In the genomic region with DNA sequence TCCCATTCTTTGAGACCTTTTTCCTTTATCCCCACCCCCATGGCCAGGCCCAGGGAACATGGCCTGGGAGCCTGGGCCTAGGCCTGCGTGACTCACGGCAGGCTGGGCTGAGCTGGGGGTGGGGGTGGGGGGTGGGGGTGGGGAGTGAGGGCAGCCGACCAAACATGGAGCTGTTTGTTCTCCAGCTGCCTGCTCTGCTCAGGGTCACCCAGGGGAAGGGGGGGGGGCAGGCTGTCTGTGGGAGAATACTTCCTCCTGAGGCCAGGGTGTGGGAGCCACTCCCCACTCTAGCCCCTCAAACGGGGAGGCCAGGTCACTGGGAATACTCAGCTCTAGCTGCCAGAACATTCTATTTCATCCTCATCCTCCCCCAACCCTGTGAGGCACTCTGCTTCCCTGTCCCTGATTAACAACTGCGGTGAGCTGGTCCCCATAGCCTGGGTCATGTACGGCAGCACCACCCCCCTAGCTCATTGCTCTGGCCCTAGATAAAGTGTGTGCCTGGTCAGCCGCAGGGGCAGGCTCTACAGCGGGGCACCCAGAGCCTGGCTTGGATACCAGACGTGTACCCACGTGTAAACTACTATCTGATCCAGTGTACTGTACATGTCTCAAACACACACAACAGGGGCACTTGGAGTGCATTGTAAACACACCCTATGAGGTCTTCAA, we compare ENCODE assay signal across 9 mouse cellular contexts. TPM values are rescaled to one million over a fixed set of nuclear protein-coding genes. Genes with fewer than 3 reads are reported as not detected.
DNase-seq lines count a peak whose midpoint lies in the region; ATAC-seq and TF ChIP-seq lines count a peak whose summit lies in the region.
"Had no signal": no experiment of that assay in that cellular context is flagged by ENCODE, and none has a peak within 500 bp of the region (broad histone marks: within the 10 kb centered on the region; RNA-seq: fewer than 3 reads in every experiment).

No protein-coding gene starts in this region.

- H3K27ac ChIP-seq in heart, embryonic 15.5 days, result peak overlapping the region; percentile 48
- no peak overlapping the region for H3K27ac ChIP-seq in liver, embryonic 15.5 days (replicated peaks)
- no peak overlapping the region for H3K27ac ChIP-seq in thymus, adult 2 months (ENCODE audit: control insufficient read depth, insufficient read depth, low read length)

- no peak overlapping the region for H3K4me2 ChIP-seq in heart, embryonic 15.5 days
- H3K4me2 ChIP-seq in liver, embryonic 15.5 days, result no peak overlapping the region

- peaks cover 13% of the 10 kb centered on the region for H3K27me3 ChIP-seq in E14TG2a.4 (ENCODE audit: insufficient read depth, low read length)
- H3K27me3 ChIP-seq in heart, embryonic 15.5 days, result no peaks in the 10 kb centered on the region
- no peaks in the 10 kb centered on the region for H3K27me3 ChIP-seq in liver, embryonic 15.5 days
- no peaks in the 10 kb centered on the region for H3K27me3 ChIP-seq in thymus, adult 2 months (ENCODE audit: control insufficient read depth, insufficient read depth, low read length)

- H3K4me1 ChIP-seq in E14TG2a.4 (replicated peaks; ENCODE audit: low read depth, low read length), result peaks cover 47% of the 10 kb centered on the region
- H3K4me1 ChIP-seq in heart, embryonic 15.5 days (replicated peaks), result peaks cover 56% of the 10 kb centered on the region
- H3K4me1 ChIP-seq in liver, embryonic 15.5 days (replicated peaks), result peaks cover 12% of the 10 kb centered on the region
- H3K4me1 ChIP-seq in thymus, adult 2 months (replicated peaks; ENCODE audit: control insufficient read depth, insufficient read depth, low read length), result no peaks in the 10 kb centered on the region

- H3K36me3 ChIP-seq in E14TG2a.4 (ENCODE audit: insufficient read depth, low read length), result no peaks in the 10 kb centered on the region
- no peaks in the 10 kb centered on the region for H3K36me3 ChIP-seq in heart, embryonic 15.5 days
- no peaks in the 10 kb centered on the region for H3K36me3 ChIP-seq in liver, embryonic 15.5 days (replicated peaks)
- no peaks in the 10 kb centered on the region for H3K36me3 ChIP-seq in thymus, adult 2 months (ENCODE audit: control insufficient read depth, insufficient read depth, low read length)

- 0 out of 2 replicates have a peak overlapping the region, but pooled peaks have one; percentile 0 for H3K4me3 ChIP-seq in E14TG2a.4 (replicated peaks; ENCODE audit: low read length)
- H3K4me3 ChIP-seq in heart, embryonic 15.5 days, result no peak overlapping the region
- no peak overlapping the region for H3K4me3 ChIP-seq in liver, embryonic 15.5 days (replicated peaks)
- no peak overlapping the region for H3K4me3 ChIP-seq in thymus, adult 2 months (ENCODE audit: control insufficient read depth, insufficient read depth, low read length)

- 0 out of 2 replicates have a peak overlapping the region, but pooled peaks have one; percentile 5 for H3K9ac ChIP-seq in heart, embryonic 15.5 days
- no peak overlapping the region for H3K9ac ChIP-seq in liver, embryonic 15.5 days

- peak; percentile 25 for ATAC-seq in heart, embryonic 15.5 days (replicated peaks; ENCODE audit: insufficient number of reproducible peaks, insufficient read depth, low FRiP score, low read depth)
- peak; percentile 61; the same call in 1 of the 2 replicates for ATAC-seq in liver, embryonic 15.5 days (ENCODE audit: insufficient read depth)
- ATAC-seq in activated CD4-positive, CD25-positive, alpha-beta regulatory T cell, adult 4 months, result no peak
- ATAC-seq in frontal cortex, adult (ENCODE audit: low TSS enrichment), result no peak

- TF ChIP-seq POLR2A in thymus, adult 2 months (IDR thresholded peaks at IDR 0.05; ENCODE audit: control insufficient read depth, extremely low read depth, insufficient read depth, low read length, poor library complexity), result no peak

- 7% methylated on average over 9 of the region's 10 CpGs for WGBS in heart, embryonic 15.5 days
- WGBS in liver, embryonic 15.5 days (ENCODE audit: insufficient replicate concordance), result 10% methylated on average over 10 of the region's 10 CpGs
- 18% methylated on average over 10 of the region's 10 CpGs for WGBS in thymus, adult 2 months

- TF ChIP-seq CTCF in E14TG2a.4 (conservative IDR thresholded peaks at IDR 0.05; ENCODE audit: low read length), result no peak
- no peak for TF ChIP-seq CTCF in thymus, adult 2 months (IDR thresholded peaks at IDR 0.05; ENCODE audit: borderline replicate concordance, control insufficient read depth, extremely low read depth, insufficient read depth, low read length, poor library complexity)

- no peaks in the 10 kb centered on the region for H3K9me3 ChIP-seq in E14TG2a.4 (ENCODE audit: low read length)
- no peaks in the 10 kb centered on the region for H3K9me3 ChIP-seq in heart, embryonic 15.5 days (replicated peaks)
- H3K9me3 ChIP-seq in liver, embryonic 15.5 days (replicated peaks), result no peaks in the 10 kb centered on the region

- DNase-seq in adrenal gland, adult 2 months, result peak; percentile 73
- DNase-seq in adrenal gland, postnatal 4 days (ENCODE audit: low spot score in 2 of 2), result no peak
- no peak for DNase-seq in thymus, adult 2 months

RNA-seq across cellular contexts. Expression of a gene that starts 28.2 kb away (rescaled TPM):
- 10 to 100 TPM; 77.1 to 96.1 TPM for total RNA-seq in adrenal gland, adult 2 months (2021)
- polyA plus RNA-seq in adrenal gland, adult 2 months (2012; rRNA removed), result 163 and 202 TPM in 2 replicates
- 10 to 100 TPM; 64.1 to 65.3 TPM for total RNA-seq in adrenal gland, postnatal 4 days (2021)
- 5.5 and 6.5 TPM in 2 replicates for polyA plus RNA-seq in heart, embryonic 15.5 days (2015; fragmentation: Nextera tagmentation; extraction: Ambion mirVana)
- 0.24 and 0.36 TPM in 2 replicates for polyA plus RNA-seq in liver, embryonic 15.5 days (2015; fragmentation: Nextera tagmentation; extraction: Ambion mirVana)
- polyA plus RNA-seq in thymus, adult 2 months (2012; rRNA removed), result 1.5 and 4.3 TPM in 2 replicates
- not detected for polyA plus RNA-seq in activated CD4-positive, CD25-positive, alpha-beta regulatory T cell, adult 4 months (2017; shearing (Covaris generic))

RNA-seq across cellular contexts. Expression of a gene that starts 36.3 kb away (rescaled TPM):
- not detected for total RNA-seq in adrenal gland, adult 2 months (2021)
- polyA plus RNA-seq in adrenal gland, adult 2 months (2012; rRNA removed), result 0.20 and 0.75 TPM in 2 replicates
- under 1 TPM in 1 of 2 experiments, not detected in 1; 0.56 TPM for total RNA-seq in adrenal gland, postnatal 4 days (2021)
- polyA plus RNA-seq in heart, embryonic 15.5 days (2015; fragmentation: Nextera tagmentation; extraction: Ambion mirVana), result 0.20 and 0.89 TPM in 2 replicates
- polyA plus RNA-seq in liver, embryonic 15.5 days (2015; fragmentation: Nextera tagmentation; extraction: Ambion mirVana), result 0.46 and 0.76 TPM in 2 replicates
- 0.80 and 1.8 TPM in 2 replicates for polyA plus RNA-seq in thymus, adult 2 months (2012; rRNA removed)
- polyA plus RNA-seq in activated CD4-positive, CD25-positive, alpha-beta regulatory T cell, adult 4 months (2017; shearing (Covaris generic)), result not detected
- total RNA-seq: hematopoietic stem cell, adult 5-6 weeks had no signal

RNA-seq across cellular contexts. Expression of a gene that starts 39.3 kb away (rescaled TPM):
- 1 to 10 TPM; 2.8 to 3.8 TPM for total RNA-seq in adrenal gland, adult 2 months (2021)
- 10.0 and 18.1 TPM in 2 replicates for polyA plus RNA-seq in adrenal gland, adult 2 months (2012; rRNA removed)
- total RNA-seq in adrenal gland, postnatal 4 days (2021), result 10 to 100 TPM; 10.3 to 19.6 TPM
- 8.5 and 9.4 TPM in 2 replicates for polyA plus RNA-seq in heart, embryonic 15.5 days (2015; fragmentation: Nextera tagmentation; extraction: Ambion mirVana)
- polyA plus RNA-seq in liver, embryonic 15.5 days (2015; fragmentation: Nextera tagmentation; extraction: Ambion mirVana), result 0.47 and 0.55 TPM in 2 replicates
- polyA plus RNA-seq in thymus, adult 2 months (2012; rRNA removed), result 4.7 and 7.6 TPM in 2 replicates
- polyA plus RNA-seq in activated CD4-positive, CD25-positive, alpha-beta regulatory T cell, adult 4 months (2017; shearing (Covaris generic)), result not detected
- total RNA-seq: hematopoietic stem cell, adult 5-6 weeks had no signal

RNA-seq across cellular contexts. Expression of a gene that starts 49.1 kb away (rescaled TPM):
- total RNA-seq in adrenal gland, adult 2 months (2021), result under 1 TPM in 1 of 2 experiments, not detected in 1; 0.17 TPM
- polyA plus RNA-seq in adrenal gland, adult 2 months (2012; rRNA removed), result 0.17 TPM in 1 of 2 replicates, not detected in the other
- total RNA-seq in adrenal gland, postnatal 4 days (2021), result not detected
- 0.41 and 0.45 TPM in 2 replicates for polyA plus RNA-seq in heart, embryonic 15.5 days (2015; fragmentation: Nextera tagmentation; extraction: Ambion mirVana)
- polyA plus RNA-seq in liver, embryonic 15.5 days (2015; fragmentation: Nextera tagmentation; extraction: Ambion mirVana), result 0.22 TPM in 1 of 2 replicates, not detected in the other
- polyA plus RNA-seq in thymus, adult 2 months (2012; rRNA removed), result 0.19 and 0.42 TPM in 2 replicates
- not detected for polyA plus RNA-seq in activated CD4-positive, CD25-positive, alpha-beta regulatory T cell, adult 4 months (2017; shearing (Covaris generic))
- total RNA-seq: hematopoietic stem cell, adult 5-6 weeks had no signal

RNA-seq across cellular contexts. Expression of a gene that starts 60.0 kb away (rescaled TPM):
- total RNA-seq in adrenal gland, adult 2 months (2021), result 1 to 10 TPM in 1 of 2 experiments, under 1 TPM in 1; 0.98 to 1.5 TPM
- polyA plus RNA-seq in adrenal gland, adult 2 months (2012; rRNA removed), result 4.3 and 4.9 TPM in 2 replicates
- total RNA-seq in adrenal gland, postnatal 4 days (2021), result 1 to 10 TPM; 3.3 to 6.7 TPM
- polyA plus RNA-seq in heart, embryonic 15.5 days (2015; fragmentation: Nextera tagmentation; extraction: Ambion mirVana), result 0.20 and 0.29 TPM in 2 replicates
- not detected in 2 replicates for polyA plus RNA-seq in liver, embryonic 15.5 days (2015; fragmentation: Nextera tagmentation; extraction: Ambion mirVana)
- 0.44 and 0.61 TPM in 2 replicates for polyA plus RNA-seq in thymus, adult 2 months (2012; rRNA removed)
- not detected for polyA plus RNA-seq in activated CD4-positive, CD25-positive, alpha-beta regulatory T cell, adult 4 months (2017; shearing (Covaris generic))
- total RNA-seq: hematopoietic stem cell, adult 5-6 weeks had no signal

Comparison
In these comparisons a context has a peak if more than half of its experiments do, and no peak if none do; other contexts are left out.
1. ATAC-seq: peak in heart, embryonic 15.5 days (single experiment) and liver, embryonic 15.5 days (single experiment); none in activated CD4-positive, CD25-positive, alpha-beta regulatory T cell, adult 4 months (single experiment) and frontal cortex, adult (single experiment).
2. RNA of a gene that starts 28.2 kb away (polyA plus RNA-seq): 163 to 202 TPM in adrenal gland, adult 2 months; 5.5 to 6.5 TPM in heart, embryonic 15.5 days, 1.5 to 4.3 TPM in thymus, adult 2 months, 0.24 to 0.36 TPM in liver, embryonic 15.5 days and not detected in activated CD4-positive, CD25-positive, alpha-beta regulatory T cell, adult 4 months; every median in the first group is over 10 times any median in the second.